In genomic region chr9:65909301-65909801, GRCm38 (mm10) we compare ENCODE assay signal across 8 mouse cellular contexts. TPM values are rescaled to one million over a fixed set of nuclear protein-coding genes. Genes with fewer than 3 reads are reported as not detected.
A peak's percentile ranks its signal among the peaks of the same experiment; 100 is the strongest.
DNase-seq lines count a peak whose midpoint lies in the region; ATAC-seq and TF ChIP-seq lines count a peak whose summit lies in the region.

No protein-coding gene starts in this region.

- peaks cover 2% of the 10 kb centered on the region for H3K4me1 ChIP-seq in heart, adult 2 months (ENCODE audit: control insufficient read depth, insufficient read depth, low read length)
- H3K4me1 ChIP-seq in kidney, adult 2 months (ENCODE audit: control insufficient read depth, insufficient read depth, low read length) = peaks cover 4% of the 10 kb centered on the region; the same call in 1 of the 2 replicates
- H3K4me1 ChIP-seq in liver, adult 2 months (ENCODE audit: control insufficient read depth, insufficient read depth, low read length) = peaks cover 2% of the 10 kb centered on the region; the same call in 1 of the 2 replicates
- peaks cover 5% of the 10 kb centered on the region; the same call in 1 of the 2 replicates for H3K4me1 ChIP-seq in stomach, embryonic 16.5 days (ENCODE audit: control insufficient read depth, insufficient read depth, low read length)

- no peak for DNase-seq in heart, adult 2 months
- DNase-seq in heart, adult 11 months = no peak
- peak; percentile 77 to 78 for DNase-seq in cerebellum, postnatal 14 days
- DNase-seq in gastrocnemius, adult 2 months = peak; percentile 76
- DNase-seq in kidney, adult 2 months = peak; percentile 65
- peak; percentile 34 for DNase-seq in liver, adult 2 months (ENCODE audit: extremely low read depth, low read depth, low spot score)

- H3K36me3 ChIP-seq in heart, adult 2 months (ENCODE audit: control insufficient read depth, insufficient read depth, low read length) = peaks cover 2% of the 10 kb centered on the region; the same call in 1 of the 2 replicates
- H3K36me3 ChIP-seq in kidney, adult 2 months (ENCODE audit: control insufficient read depth, insufficient read depth, low read length) = no peaks in the 10 kb centered on the region
- no peaks in the 10 kb centered on the region for H3K36me3 ChIP-seq in liver, adult 2 months (ENCODE audit: control insufficient read depth, insufficient read depth, low read length)
- H3K36me3 ChIP-seq in stomach, embryonic 16.5 days (ENCODE audit: control insufficient read depth, insufficient read depth, low read length) = no peaks in the 10 kb centered on the region

- peak; percentile 45 for ATAC-seq in monocyte, adult 5-6 weeks (replicated peaks; ENCODE audit: insufficient number of reproducible peaks, low FRiP score, low TSS enrichment, poor library complexity, severe bottlenecking)
- no peak; the same call in 1 of the 2 replicates for ATAC-seq in stomach, embryonic 16.5 days (ENCODE audit: insufficient read depth, low FRiP score)

- TF ChIP-seq POLR2A in heart, adult 2 months (IDR thresholded peaks at IDR 0.05; ENCODE audit: insufficient read depth, low read depth, low read length) = no peak
- no peak for TF ChIP-seq POLR2A in kidney, adult 2 months (IDR thresholded peaks at IDR 0.05; ENCODE audit: low read depth, low read length)
- no peak for TF ChIP-seq POLR2A in liver, adult 2 months (IDR thresholded peaks at IDR 0.05; ENCODE audit: extremely low read depth, insufficient read depth, low read length)

- no peak for TF ChIP-seq EP300 in heart, adult 2 months (IDR thresholded peaks at IDR 0.05; ENCODE audit: insufficient read depth, low read depth, low read length)

- H3K9me3 ChIP-seq in stomach, embryonic 16.5 days (replicated peaks; ENCODE audit: control insufficient read depth, low read length) = no peaks in the 10 kb centered on the region

- H3K9ac ChIP-seq in heart, adult 2 months (ENCODE audit: low read depth, low read length) = peak overlapping the region; percentile 81
- H3K9ac ChIP-seq in liver, adult 2 months (ENCODE audit: low read depth, low read length) = peak overlapping the region; percentile 78
- peak overlapping the region; percentile 87 for H3K9ac ChIP-seq in stomach, embryonic 16.5 days (ENCODE audit: low read length)

- H3K27me3 ChIP-seq in heart, adult 2 months (ENCODE audit: control insufficient read depth, insufficient read depth, low read length) = no peaks in the 10 kb centered on the region
- H3K27me3 ChIP-seq in kidney, adult 2 months (replicated peaks; ENCODE audit: control insufficient read depth, insufficient read depth, low read length) = no peaks in the 10 kb centered on the region
- H3K27me3 ChIP-seq in liver, adult 2 months (ENCODE audit: control insufficient read depth, insufficient read depth, low read length) = no peaks in the 10 kb centered on the region
- no peaks in the 10 kb centered on the region for H3K27me3 ChIP-seq in stomach, embryonic 16.5 days (ENCODE audit: control insufficient read depth, insufficient read depth, low read length)

- peak overlapping the region; percentile 83 for H3K4me3 ChIP-seq in heart, adult 2 months
- H3K4me3 ChIP-seq in gastrocnemius, adult 2 months = peak overlapping the region; percentile 77
- H3K4me3 ChIP-seq in kidney, adult 2 months (ENCODE audit: insufficient read depth, low read depth, low read length) = peak overlapping the region; percentile 83
- peak overlapping the region; percentile 68 for H3K4me3 ChIP-seq in liver, adult 2 months (ENCODE audit: insufficient read depth, low read depth, low read length)
- peak overlapping the region; percentile 95 for H3K4me3 ChIP-seq in stomach, embryonic 16.5 days (replicated peaks; ENCODE audit: low read length)

- WGBS in heart, adult 2 months = under 1% methylated on average over 32 of the region's 34 CpGs
- under 1% methylated on average over 34 of the region's 34 CpGs for WGBS in kidney, adult 2 months
- WGBS in liver, adult 2 months = 1% methylated on average over 33 of the region's 34 CpGs
- WGBS in stomach, embryonic 16.5 days = 0% methylated on average over 34 of the region's 34 CpGs

- H3K79me2 ChIP-seq in heart, adult 2 months (replicated peaks; ENCODE audit: control insufficient read depth, insufficient read depth, low read length) = peaks cover 2% of the 10 kb centered on the region; the same call in 1 of the 2 replicates
- peaks cover 7% of the 10 kb centered on the region; the same call in 1 of the 2 replicates for H3K79me2 ChIP-seq in liver, adult 2 months (ENCODE audit: control insufficient read depth, insufficient read depth, low read length)

- intact Hi-C loops in heart, adult 2 months (cut with DNase I) = loop anchor here (2.0 to 5.0 kb wide), 3 partner anchors 25 to 153 kb away; partner anchors contain the start of gene Ppib
- intact Hi-C loops in gastrocnemius, adult 2 months (cut with DNase I) = loop anchor here (2.0 to 5.0 kb wide), 2 partner anchors 25 to 98 kb away; no protein-coding TSS in a partner anchor

- H3K27ac ChIP-seq in heart, adult 2 months = peak overlapping the region; percentile 80
- peak overlapping the region; percentile 93 for H3K27ac ChIP-seq in gastrocnemius, adult 2 months
- peak overlapping the region; percentile 44 for H3K27ac ChIP-seq in kidney, adult 2 months (ENCODE audit: insufficient read depth, low read depth, low read length)
- peak overlapping the region; percentile 6; the same call in 1 of the 2 replicates for H3K27ac ChIP-seq in liver, adult 2 months (replicated peaks; ENCODE audit: insufficient read depth, low read depth, low read length)
- peak overlapping the region; percentile 92 for H3K27ac ChIP-seq in stomach, embryonic 16.5 days (ENCODE audit: low read length)

- peak; percentile 36 for TF ChIP-seq CTCF in heart, adult 2 months (IDR thresholded peaks at IDR 0.05)
- peak; percentile 29; the same call in 1 of the 2 replicates for TF ChIP-seq CTCF in gastrocnemius, adult 2 months (IDR thresholded peaks at IDR 0.05)
- 0 out of 2 replicates have a peak, but pooled peaks have one; percentile 6 for TF ChIP-seq CTCF in kidney, adult 2 months (conservative IDR thresholded peaks at IDR 0.05; ENCODE audit: insufficient read depth, insufficient read length, low read depth, low read length)
- 0 out of 2 replicates have a peak, but pooled peaks have one; percentile 8 for TF ChIP-seq CTCF in liver, adult 2 months (IDR thresholded peaks at IDR 0.05; ENCODE audit: low read depth, low read length)

- peak overlapping the region; percentile 85 for H3K4me2 ChIP-seq in stomach, embryonic 16.5 days (ENCODE audit: low read depth, low read length)

RNA-seq across cellular contexts. Expression of gene Csnk1g1, which starts 0.6 kb away (rescaled TPM):
- 10 to 100 TPM in 1 of 2 experiments, 1 to 10 TPM in 1; 8.8 to 10.8 TPM for total RNA-seq in heart, adult 2 months (2021)
- 3.6 and 5.9 TPM in 2 replicates for polyA plus RNA-seq in heart, adult 2 months (2012; rRNA removed)
- 1 to 10 TPM; 7.9 to 8.0 TPM for total RNA-seq in gastrocnemius, adult 2 months (2021)
- 4.0 and 4.3 TPM in 2 replicates for polyA plus RNA-seq in kidney, adult 2 months (2012; rRNA removed)
- total RNA-seq in liver, adult 2 months (2014; rRNA removed) = 5.3 and 5.8 TPM in 2 replicates
- 0.77 and 1.6 TPM in 2 replicates for polyA plus RNA-seq in liver, adult 2 months (2012; rRNA removed)
- total RNA-seq in monocyte, adult 5-6 weeks (2017) = 23.0 to 65.0 TPM (median 38.0 TPM) in 3 replicates
- polyA plus RNA-seq in stomach, embryonic 16.5 days (2015; fragmentation: Nextera tagmentation; extraction: Ambion mirVana) = 13.1 and 14.1 TPM in 2 replicates

RNA-seq across cellular contexts. Expression of gene Trip4, which starts 0.8 kb away (rescaled TPM):
- 10 to 100 TPM; 15.2 to 16.5 TPM for total RNA-seq in heart, adult 2 months (2021)
- 5.9 and 8.1 TPM in 2 replicates for polyA plus RNA-seq in heart, adult 2 months (2012; rRNA removed)
- 10 to 100 TPM; 13.7 to 15.5 TPM for total RNA-seq in gastrocnemius, adult 2 months (2021)
- 11.9 and 13.2 TPM in 2 replicates for polyA plus RNA-seq in kidney, adult 2 months (2012; rRNA removed)
- total RNA-seq in liver, adult 2 months (2014; rRNA removed) = 30.9 and 33.6 TPM in 2 replicates
- 6.4 and 7.2 TPM in 2 replicates for polyA plus RNA-seq in liver, adult 2 months (2012; rRNA removed)
- 28.5 to 53.8 TPM (median 33.5 TPM) in 3 replicates for total RNA-seq in monocyte, adult 5-6 weeks (2017)
- polyA plus RNA-seq in stomach, embryonic 16.5 days (2015; fragmentation: Nextera tagmentation; extraction: Ambion mirVana) = 25.5 and 29.3 TPM in 2 replicates

RNA-seq across cellular contexts. Expression of gene Pclaf, which starts 19.3 kb away (rescaled TPM):
- under 1 TPM; 0.26 to 0.32 TPM for total RNA-seq in heart, adult 2 months (2021)
- 0.20 and 0.26 TPM in 2 replicates for polyA plus RNA-seq in heart, adult 2 months (2012; rRNA removed)
- total RNA-seq in gastrocnemius, adult 2 months (2021) = not detected
- 0.42 and 0.47 TPM in 2 replicates for polyA plus RNA-seq in kidney, adult 2 months (2012; rRNA removed)
- 0.28 and 0.94 TPM in 2 replicates for total RNA-seq in liver, adult 2 months (2014; rRNA removed)
- polyA plus RNA-seq in liver, adult 2 months (2012; rRNA removed) = 0.09 TPM in 1 of 2 replicates, not detected in the other
- total RNA-seq in monocyte, adult 5-6 weeks (2017) = 3.3 to 4.6 TPM (median 3.6 TPM) in 3 replicates
- 119 and 131 TPM in 2 replicates for polyA plus RNA-seq in stomach, embryonic 16.5 days (2015; fragmentation: Nextera tagmentation; extraction: Ambion mirVana)

Comparison
In these comparisons a context has a peak if more than half of its experiments do, and no peak if none do; other contexts are left out.
1. DNase-seq: peak in cerebellum, postnatal 14 days (2 of 2), gastrocnemius, adult 2 months (single experiment), kidney, adult 2 months (single experiment) and liver, adult 2 months (single experiment); none in heart, adult 2 months (0 of 2) and heart, adult 11 months (single experiment).
2. H3K27ac ChIP-seq: peak in every context shown above with its lines; median percentile 93 in gastrocnemius, adult 2 months; 92 in stomach, embryonic 16.5 days; 80 in heart, adult 2 months; 44 in kidney, adult 2 months; 6 in liver, adult 2 months.
3. Peak in every context shown above with its lines, with median percentiles within 50 percentile points of each other: H3K4me3 ChIP-seq, H3K9ac ChIP-seq and CTCF ChIP-seq.